Mouse (Mus musculus) lung, postnatal 36 days (tissue): ENCODE measurements at regions not wholly inside any gene's neighbourhood (a gene's known extent, or its start where the extent isn't known, plus 50 kb on each side); places are given as distances from the start of the nearest gene placed in this dataset.
A peak's percentile ranks its signal among the peaks of the same experiment; 100 is the strongest.

ENCODE experiments used
- DNase-seq: peaks from one replicate; pipeline ENCODE4 v3.0.0; 2022; ENCODE audit warnings: mixed read lengths

- no peak for DNase-seq
Observed at GRCm38 (mm10) chr16:44674198-44674597, 49.9 kb upstream of the Nepro start.

GRCm38 (mm10) chr16:44672422-44672819, 51.7 kb upstream of the Nepro start:
- DNase-seq, result no peak

- DNase-seq, result no peak
Observed at GRCm38 (mm10) chr16:44671551-44672421, 52.3 kb upstream of the Nepro start.

- no peak for DNase-seq
Observed at GRCm38 (mm10) chr16:44668061-44668460, 56.0 kb upstream of the Nepro start.

- DNase-seq, result no peak
Observed at GRCm38 (mm10) chr16:44667118-44667517, 57.0 kb upstream of the Nepro start.

- no peak for DNase-seq
Observed at GRCm38 (mm10) chr16:44666431-44666997, 57.6 kb upstream of the Nepro start.

- DNase-seq, result no peak
Observed at GRCm38 (mm10) chr16:44665491-44665931, 58.6 kb upstream of the Nepro start.

- no peak for DNase-seq
Observed at GRCm38 (mm10) chr16:44662966-44663600, 61.0 kb upstream of the Nepro start.

GRCm38 (mm10) chr16:44660996-44661876, 62.9 kb upstream of the Nepro start:
- DNase-seq, result no peak

GRCm38 (mm10) chr16:44658306-44658705, 65.8 kb upstream of the Nepro start:
- DNase-seq, result no peak

- DNase-seq, result no peak
Observed at GRCm38 (mm10) chr16:44656181-44656580, 67.9 kb upstream of the Nepro start.

- DNase-seq, result no peak
Observed at GRCm38 (mm10) chr16:44655306-44655705, 68.8 kb upstream of the Nepro start.

- peak; percentile 32 for DNase-seq
Observed at GRCm38 (mm10) chr16:44648547-44649223, 75.4 kb upstream of the Nepro start.

GRCm38 (mm10) chr16:44643992-44644391, 80.1 kb upstream of the Nepro start:
- DNase-seq, result peak; percentile 60

GRCm38 (mm10) chr16:44637100-44637499, 78.4 kb upstream of the Boc start:
- DNase-seq, result no peak

- no peak for DNase-seq
Observed at GRCm38 (mm10) chr16:44634486-44634885, 75.8 kb upstream of the Boc start.

- no peak for DNase-seq
Observed at GRCm38 (mm10) chr16:44633059-44633667, 74.5 kb upstream of the Boc start.

- DNase-seq, result peak; percentile 54
Observed at GRCm38 (mm10) chr16:44632330-44633058, 73.8 kb upstream of the Boc start.

- no peak for DNase-seq
Observed at GRCm38 (mm10) chr16:44631357-44632053, 72.8 kb upstream of the Boc start.

- no peak for DNase-seq
Observed at GRCm38 (mm10) chr16:44630861-44631260, 72.2 kb upstream of the Boc start.
